Mouse (Mus musculus) layer of hippocampus, adult 18-20 months (tissue): ENCODE measurements around the gene Man1a. TPM values are rescaled to one million over a fixed set of nuclear protein-coding genes. Genes with fewer than 3 reads are reported as not detected.

Experiments used
- DNase-seq, 2 experiments: peaks; one replicate each; pipeline ENCODE4 v3.0.0; 2022; ENCODE audit warnings: low spot score in 2 of 2
- long read RNA-seq: library from polyadenylated mRNA; stranded (forward); transcript quantifications from one replicate; pipeline ENCODE4 v2.0.0, GENCODE M21; 2021
- total RNA-seq, 2 experiments: library from RNA; stranded (reverse); gene quantifications; 2 replicates each; pipeline ENCODE4 v1.2.3; 2021

Gene Man1a
- 10 to 100 TPM; 54.5 to 65.3 TPM for total RNA-seq
- long read RNA-seq, full-length matches to known transcripts, result 37 of 51 reads
- long read RNA-seq, partial matches to known transcripts, result 10 of 51 reads
- long read RNA-seq, other reads (novel, unspliced or antisense), result 4 of 51 reads

DNA sequence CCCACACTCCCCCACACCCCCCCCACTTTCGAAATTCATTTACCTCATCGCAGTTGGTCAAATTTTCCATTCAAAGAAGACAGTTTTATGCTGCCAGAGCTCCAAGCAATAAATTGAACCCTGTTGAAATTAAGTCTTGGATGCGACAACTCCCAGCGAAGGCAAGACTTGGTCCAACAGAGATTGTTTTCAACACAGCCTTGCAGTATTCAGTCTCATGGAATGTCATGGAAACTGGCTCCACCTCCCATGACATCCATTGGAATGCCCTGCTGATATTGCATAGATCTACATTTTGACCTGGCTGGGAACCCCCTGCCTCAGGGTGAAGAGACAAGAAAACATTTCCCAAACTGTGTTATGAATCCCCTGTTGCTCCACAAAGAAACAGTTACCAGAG, at the start of gene Man1a:
TSS of gene Man1a (minus strand) at position 190 of the 400 bp plus-strand sequence.
- no peak for DNase-seq

DNA sequence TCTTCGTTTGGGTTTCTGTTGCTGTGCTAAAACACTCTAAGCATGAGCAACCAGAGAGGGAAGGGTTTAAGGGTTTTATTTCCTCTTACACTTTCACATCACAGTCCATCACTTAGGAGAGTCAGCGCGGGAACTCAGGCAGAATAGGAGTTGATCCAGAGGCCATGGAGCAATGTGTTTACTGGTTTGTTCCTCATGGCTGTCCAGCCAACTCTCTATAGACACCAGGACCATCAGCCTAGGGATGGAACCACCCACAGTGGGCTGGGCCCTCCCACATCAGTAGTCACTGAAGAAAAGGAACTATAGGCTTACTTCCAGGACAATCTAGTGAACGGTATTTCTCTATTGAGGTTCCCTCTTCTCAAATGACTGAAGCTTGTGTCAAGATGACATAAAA, 45.4 kb upstream of the Man1a start:
- DNase-seq, result no peak

DNA sequence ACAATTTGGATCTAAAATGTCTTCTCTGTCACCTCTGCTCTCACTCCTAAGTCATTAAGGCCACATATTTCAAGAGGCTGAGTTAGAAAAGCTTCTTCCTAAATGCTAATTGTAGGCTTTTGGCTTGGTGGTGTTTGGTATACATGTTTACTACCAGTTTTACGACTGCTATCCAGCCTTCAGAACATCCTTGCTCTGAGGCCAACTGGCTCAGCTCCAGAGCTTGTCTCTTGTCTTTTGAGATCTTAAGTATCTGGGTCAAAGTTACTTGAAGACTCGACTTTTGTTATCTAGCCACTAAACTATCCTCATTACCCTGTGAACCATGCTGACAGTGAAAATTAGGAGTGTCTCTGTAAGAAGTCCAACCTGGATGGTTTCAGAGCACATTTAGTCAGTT, 44.0 kb upstream of the Man1a start:
- DNase-seq, result no peak

DNA sequence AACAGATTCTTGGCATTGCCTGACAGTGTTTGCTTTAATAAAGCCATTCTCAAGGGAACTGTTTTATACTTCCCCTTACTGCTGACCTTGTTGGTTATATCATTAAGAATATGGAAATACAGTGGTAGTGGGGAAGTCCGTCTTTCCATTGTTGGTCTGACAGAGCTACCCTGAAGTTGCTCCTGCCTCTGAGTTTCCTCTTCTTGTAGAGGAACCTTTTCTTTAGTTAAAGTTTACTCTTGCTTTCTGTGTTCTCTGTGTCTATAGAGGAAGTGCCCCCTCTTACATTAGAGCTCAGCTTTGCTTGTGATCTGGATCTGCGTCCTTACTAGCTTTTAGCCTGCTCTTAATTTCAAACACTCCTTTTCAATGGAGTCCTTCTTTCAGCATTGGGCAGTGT, 42.9 kb upstream of the Man1a start:
- DNase-seq, result no peak

DNA sequence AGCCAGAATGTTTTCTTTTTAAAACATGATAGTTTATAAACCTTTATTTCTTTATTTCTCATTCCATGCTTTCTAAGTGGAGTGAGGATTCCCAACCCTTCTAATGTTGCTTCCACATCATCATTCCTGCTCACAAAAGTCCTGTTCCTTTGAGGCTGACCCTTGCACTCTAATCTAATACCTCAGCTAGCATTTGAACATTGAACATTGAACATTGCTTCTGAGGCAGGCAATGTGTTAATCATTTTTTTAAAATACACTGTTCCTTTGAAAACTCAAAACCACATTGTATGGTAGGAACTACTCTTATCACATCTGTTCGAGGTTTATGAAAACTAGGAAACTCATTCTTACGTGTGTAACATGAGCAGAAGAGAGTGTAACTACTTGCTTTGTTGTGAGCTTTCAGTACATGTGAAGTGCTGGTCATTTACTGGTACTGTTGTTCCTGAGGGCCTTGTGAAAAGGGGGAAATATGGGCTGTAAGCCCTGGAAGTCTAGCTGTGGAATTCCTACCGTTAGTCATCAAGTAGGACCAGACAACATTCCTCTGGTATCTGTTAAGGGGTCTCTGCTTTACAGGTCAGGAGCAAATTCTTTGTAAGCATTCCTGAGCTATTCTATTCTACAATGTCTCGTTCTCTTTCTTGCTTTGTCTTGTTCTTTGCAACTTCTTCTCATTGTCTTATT, 42.0 kb upstream of the Man1a start:
- no peak for DNase-seq

DNA sequence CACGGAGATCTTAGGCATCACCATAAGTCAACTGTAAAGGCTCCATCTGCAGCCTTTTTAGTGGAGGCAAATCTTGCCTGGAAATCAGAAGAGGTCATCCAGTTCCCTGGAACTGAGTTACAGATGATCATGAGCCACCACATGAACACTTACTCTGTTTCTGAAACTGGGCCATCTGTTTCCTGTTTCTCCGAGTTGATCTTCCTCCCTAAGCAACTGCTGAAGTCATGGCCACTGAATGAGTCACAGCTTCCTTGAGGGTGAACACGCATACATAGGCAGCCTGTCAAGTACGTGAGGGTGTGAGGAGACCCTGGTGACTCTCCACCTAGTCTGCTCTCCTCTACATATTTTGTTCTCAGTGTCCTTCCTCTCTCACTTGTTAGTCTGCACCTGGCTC, 41.4 kb upstream of the Man1a start:
- peak in 1 of 2 experiments; percentile 23 for DNase-seq

DNA sequence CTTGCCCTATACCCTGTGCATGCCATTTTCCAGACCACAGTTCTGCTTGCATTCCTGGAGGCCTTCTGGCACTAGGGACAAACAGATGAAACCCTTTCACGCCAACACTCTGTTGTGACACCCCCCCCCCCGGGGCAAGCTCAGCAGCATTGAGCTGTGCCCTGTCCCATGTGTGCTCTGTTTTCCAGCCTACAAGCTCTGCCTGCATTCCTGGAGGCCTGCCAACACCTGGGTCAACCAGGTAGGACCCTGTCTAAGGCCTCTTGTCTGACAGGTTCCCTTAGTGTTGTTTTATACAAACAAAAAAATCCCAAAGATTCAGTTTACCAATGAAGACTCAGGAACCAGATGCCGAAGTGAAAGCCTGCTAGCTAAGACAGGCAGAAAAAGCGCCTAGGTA, 27.3 kb upstream of the Man1a start:
- no peak for DNase-seq

DNA sequence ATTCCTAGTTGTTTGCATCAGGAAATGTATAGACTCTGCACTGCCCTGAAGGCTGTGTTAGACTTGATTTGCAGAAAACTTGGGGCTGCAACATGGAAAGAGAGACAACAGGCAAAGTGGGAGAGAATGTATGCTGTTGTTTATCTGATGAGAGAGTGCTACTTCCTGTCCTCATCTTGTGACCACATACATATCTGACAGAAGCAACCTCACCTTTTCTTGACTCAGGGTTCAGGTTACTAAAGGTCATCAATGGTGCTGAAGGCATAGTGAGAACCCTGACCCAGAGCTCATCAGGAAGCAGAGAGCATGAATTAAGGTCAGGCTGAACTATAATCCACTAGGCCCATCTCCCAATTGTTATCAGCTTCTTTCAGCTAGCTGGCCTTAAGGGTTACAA, 15.7 kb upstream of the Man1a start:
- no peak for DNase-seq

DNA sequence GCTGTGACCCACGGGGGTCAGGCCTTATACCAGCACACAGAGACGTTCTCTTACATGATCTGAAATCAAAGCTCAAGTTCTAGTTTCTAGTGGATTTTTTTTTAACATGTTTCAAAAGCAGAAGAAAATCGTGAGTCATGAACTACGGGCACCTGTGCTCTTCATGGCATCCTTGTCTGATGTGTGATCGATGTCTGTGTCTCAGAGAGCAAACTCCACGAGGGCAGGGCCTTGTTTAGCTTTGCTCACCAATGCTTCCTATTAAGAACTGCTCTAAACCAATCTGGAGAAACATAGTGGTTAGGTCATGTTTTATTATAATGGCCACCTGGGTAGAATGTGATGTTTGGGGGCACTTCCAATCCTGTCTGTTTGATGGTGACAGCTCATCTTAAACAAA, 13.5 kb upstream of the Man1a start:
- DNase-seq, result no peak

DNA sequence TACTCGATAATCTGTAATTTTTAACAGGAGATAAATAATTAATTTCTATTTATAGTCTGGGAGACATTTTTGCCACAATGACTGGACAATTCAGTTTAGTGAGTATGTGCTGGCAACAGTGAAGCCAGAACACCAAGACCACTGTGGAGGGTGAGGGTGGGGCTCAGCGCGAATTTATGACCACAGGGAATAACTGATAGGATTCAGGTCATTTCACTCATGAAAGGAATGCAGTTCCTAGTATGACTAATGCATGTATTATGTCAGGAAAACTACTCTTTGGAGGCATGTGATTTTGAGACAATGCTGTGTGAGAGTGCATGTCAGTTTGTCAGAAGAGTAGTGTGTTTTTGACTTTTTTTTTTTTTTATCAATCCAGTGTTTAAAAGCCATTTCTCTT, 10.9 kb upstream of the Man1a start:
- DNase-seq, result no peak

DNA sequence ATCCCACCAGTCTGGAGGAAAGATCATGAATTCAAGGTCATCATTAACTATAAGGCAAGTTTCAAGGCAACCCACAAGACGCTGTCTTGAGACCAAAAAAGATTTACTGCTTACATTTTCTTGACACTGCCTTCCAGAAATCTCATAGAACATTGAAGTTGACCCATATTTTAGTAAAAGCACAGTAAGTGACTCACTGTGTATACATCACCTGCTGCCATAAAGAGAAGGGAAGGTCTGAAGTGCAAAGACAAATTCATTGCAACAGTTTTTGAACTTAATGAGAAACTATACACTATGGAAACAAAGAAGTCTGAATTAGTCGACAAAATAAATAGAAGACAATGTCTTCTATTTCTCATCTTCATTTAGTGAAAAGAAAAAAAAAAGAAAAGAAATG, 8.7 kb upstream of the Man1a start:
- no peak for DNase-seq

DNA sequence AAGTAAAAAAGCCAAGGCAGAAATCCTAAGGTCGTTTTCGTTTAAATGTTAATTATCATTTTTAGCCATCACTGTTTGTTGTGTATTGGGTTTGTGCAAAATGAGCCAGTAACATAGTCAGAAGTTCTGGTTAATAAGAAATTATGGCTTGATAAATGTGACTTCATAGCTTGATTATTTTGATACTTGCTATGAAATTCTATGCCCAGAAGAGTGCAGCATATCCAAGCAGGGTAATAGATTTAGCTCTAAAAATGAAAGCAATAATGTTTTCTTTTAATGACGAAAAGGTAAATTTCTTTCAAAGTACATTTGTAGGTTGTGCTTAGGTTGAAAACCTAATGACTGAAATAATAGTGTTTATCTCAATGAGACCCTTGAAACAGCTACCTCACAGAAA, 596 bp upstream of the Man1a start:
- DNase-seq, result no peak

DNA sequence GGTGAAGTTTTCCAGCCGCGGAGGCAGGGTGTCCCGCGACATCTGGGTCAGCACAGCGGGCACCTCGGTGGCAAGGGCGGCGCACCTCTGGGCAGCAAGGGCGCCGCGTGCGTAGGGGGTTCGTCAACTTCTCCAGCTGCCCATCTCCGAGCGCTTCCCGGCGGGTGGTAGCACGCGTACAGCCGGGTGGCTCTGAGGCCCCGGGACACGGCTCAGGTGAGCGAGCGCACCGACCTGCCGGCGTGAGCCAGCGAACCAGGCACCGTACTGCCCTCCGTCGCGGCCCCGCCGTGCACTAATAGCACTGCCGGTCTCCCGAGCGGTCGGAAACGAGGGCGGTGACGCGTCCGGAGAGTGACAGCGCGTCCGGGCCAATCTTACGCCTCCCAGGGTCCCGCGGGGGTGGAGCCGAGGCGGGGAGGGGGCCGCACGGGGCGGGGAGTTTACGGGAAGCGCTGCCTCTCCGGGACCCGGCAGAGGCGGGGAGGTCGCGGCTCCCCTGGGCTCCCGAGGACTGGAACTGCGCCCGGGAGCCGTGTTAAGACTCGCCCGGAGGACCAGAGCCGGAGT, 883 bp downstream of the Man1a start:
- DNase-seq, result peak; percentile 84 to 87

DNA sequence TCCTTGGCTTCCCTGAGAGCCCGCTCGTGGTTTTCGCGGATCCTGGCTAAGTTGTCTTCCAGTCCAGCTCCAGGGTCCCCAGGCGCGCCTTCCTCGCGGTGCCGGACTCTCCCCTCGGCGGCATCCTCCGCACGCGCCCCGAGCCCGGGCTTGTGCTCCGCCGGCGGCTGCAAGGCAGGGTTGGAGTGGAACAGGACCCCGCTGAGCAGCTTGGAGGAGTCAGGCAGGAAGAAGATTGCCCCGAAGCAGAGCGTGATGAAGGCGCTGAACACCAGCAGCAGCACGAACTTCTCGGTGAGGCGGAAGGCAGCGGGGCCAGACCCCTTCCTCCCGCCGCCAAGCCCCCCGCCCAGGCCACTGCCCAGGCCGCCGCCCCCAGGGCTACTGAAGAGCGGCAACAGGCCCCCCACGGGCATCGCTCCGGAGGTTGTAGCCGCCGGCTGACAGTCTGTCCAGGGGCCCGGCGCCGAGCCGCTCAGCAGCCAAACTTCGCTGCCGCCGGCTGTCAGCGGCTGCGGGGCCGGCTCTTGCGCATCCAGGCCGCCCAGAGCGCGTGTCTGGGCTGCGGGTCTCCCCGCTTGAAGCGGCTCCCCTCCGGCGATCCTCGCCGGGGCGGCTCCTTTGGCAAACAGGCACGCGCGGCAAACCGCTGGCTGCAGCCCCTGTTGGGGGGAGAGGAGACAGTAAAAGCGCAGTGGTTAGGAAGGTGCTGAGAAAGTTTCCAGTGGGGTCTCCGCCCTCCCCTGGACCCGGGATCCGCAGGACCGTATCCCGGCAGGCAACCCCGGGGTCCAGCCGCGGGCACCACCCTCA, 1.6 kb downstream of the Man1a start:
- DNase-seq, result no peak

DNA sequence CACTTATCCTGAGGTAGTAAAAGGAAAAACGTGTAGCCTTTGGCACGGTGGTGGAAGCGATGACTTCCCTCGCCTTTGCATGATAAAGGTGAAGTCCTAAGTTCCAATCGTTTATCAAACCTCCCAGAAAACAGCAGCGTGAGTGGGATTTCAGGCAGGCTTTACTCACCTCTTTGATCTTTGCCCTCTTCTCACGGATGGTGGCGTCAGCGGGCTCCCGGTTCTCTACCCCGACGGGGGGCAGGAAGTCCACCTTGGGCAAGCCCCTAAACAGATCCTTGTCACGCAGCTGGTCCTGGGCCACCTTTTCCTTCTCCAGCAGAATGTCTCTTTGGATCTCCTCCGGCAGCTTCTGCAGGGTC, 2.2 kb downstream of the Man1a start:
- no peak for DNase-seq

DNA sequence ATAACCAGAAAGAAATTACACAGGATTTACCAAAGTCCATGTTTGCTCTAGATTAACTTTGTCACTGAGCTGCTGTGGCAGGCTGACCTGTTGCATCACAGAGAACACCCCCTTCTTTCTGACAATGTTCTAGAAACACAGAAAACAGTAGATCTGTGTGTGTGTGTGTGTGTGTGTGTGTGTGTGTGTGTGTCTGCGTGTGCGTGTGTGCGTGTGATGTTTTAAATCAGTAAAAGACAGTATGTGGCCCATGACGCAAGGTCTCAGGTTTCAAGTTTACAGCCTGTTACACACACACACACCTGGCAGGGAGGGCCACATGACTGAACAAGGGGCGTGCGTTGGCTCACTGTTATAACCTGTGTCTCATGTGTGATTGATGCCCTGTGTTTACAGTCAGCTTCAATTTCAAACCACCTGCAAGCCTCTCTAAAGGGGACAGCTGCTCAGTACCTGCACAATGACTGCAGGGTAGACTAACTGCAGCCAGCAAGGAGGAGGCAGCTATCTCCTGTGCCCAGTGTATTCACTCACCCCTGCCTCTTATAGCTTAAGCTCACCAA, 2.7 kb downstream of the Man1a start:
- DNase-seq, result no peak

DNA sequence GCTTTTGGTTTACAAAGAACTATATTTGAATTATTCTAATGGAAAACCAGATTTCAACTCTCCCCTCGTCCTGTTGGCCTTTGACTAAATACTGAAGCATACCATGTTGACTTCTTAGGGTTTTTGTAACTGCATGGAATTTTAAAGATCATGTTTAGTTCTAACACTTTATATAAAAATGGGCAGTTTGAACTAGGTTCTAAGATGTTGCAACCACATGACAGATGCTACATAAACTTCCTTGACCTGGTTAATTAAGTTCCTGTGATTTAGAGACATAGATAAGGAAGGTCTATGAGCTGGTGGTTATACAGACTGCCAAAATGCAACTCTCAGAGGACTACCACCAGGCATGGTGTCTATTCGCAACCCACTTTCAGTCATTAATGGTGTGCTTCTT, 4.1 kb downstream of the Man1a start:
- DNase-seq, result no peak

DNA sequence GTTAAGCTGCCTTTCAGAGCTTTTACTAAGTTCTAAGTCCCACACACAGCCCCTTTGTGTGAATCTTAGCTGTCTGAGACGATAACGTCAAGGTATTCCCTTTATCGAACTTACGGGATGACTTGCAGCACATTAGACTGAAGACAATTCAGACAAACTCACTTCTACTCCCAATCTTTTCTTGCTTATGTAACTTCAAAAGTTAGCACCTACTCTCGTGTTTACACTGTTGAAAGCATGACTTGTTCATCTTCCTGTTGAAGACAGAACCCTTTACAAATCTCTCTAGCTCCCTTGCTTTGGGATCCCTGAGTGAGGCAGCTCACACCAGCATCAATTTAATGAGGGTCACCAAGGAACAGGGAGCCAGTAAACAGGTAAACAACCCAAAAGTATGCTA, 5.9 kb downstream of the Man1a start:
- DNase-seq, result no peak

DNA sequence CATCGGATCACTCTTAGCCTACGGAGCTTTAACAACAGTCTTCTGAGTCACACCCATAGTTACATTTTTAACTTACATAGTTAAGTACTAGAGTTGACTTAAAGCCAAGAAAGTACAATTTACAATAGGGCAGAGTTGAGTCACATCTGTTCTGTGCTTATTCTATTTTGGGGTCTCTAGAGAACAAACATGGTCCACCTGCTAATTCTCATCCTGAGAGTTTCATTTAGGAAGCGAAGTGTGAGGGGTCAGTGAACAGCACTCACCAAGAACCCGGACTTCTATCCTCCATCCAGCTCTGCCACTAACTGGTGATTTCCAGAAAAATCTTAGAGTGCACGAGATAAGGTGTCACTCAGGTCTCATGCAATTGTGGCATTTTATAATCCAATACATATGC, 7.0 kb downstream of the Man1a start:
- no peak for DNase-seq

DNA sequence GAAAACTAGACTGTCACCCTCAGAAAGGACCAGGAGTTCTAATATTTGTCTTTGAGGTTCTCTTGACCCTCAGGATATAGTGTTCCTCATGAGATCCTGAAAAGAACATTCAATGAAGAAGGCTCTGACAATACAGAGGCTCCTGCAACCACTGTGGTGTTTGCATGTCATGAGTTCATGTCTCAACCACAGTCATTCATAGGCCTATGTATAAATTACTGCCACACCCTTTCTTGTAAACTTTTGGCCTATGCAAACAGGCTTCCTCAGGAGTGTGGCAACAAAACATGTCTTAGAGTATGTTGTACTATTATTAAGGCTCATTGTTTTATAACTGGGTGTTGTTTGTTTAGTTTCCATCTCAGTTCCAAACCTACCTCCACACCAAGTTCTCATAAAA, 9.7 kb downstream of the Man1a start:
- no peak for DNase-seq

DNA sequence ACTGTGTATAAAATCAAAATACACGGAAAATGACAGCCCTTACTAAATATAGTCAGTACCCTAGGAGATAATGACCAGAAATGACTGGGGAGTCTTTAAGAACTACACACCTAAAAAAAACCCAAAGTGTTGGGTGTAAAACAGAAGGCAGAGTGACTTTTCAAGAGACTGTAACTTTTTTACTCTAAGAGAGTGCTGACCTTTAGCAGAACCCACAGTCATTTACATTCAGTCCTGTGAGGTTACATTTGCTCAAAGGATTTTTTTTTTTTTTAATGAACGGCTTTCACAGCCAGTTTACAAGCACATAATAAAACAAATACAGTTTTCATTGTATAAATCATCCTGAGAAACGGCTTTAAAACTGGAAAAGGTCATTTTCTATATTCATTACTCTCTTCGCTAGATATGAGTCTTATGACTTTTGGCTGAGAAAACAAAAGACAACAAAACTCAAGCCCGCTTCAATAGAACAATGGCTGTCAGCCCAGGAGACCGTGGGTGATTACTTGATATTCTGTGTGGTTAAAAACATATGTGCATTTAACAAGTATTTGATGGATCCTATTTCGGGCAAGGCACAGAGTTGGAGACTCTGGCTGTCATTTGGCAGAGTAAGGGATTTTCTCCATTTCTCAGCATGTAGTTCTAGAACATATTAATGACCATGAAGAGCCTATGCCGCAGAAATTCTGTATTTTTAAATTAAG, 12.7 kb downstream of the Man1a start:
- DNase-seq, result no peak
